Mouse (Mus musculus) midbrain, embryonic 10.5 days (tissue): Measurements from ENCODE around the gene Tenm2. TPM values are rescaled to one million over a fixed set of nuclear protein-coding genes. Genes with fewer than 3 reads are reported as not detected.
A peak's percentile ranks its signal among the peaks of the same experiment; 100 is the strongest.

ENCODE experiments used
- DNase-seq: peaks from one replicate; pipeline ENCODE4 v3.0.0-alpha.2; 2017; ENCODE audit warnings: low spot score
- H3K27ac ChIP-seq: fragments of 300-500 bp; sonication (generic); replicated peaks from 2 replicates; pipeline ENCODE4 v1.5.1; 2016; ENCODE audit warnings: mild to moderate bottlenecking
- H3K27me3 ChIP-seq: fragments of 300-500 bp; sonication (generic); 2 replicates; pipeline ENCODE4 v1.6.1; 2016; ENCODE audit warnings: low read depth, mild to moderate bottlenecking; ENCODE audit not compliant: poor library complexity, severe bottlenecking
- H3K36me3 ChIP-seq: fragments of 300-500 bp; sonication (generic); 2 replicates; pipeline ENCODE4 v1.6.1; 2016; ENCODE audit warnings: mild to moderate bottlenecking, moderate library complexity
- H3K4me1 ChIP-seq: fragments of 300-500 bp; sonication (generic); 2 replicates; pipeline ENCODE4 v1.6.1; 2016
- H3K4me3 ChIP-seq: fragments of 300-500 bp; sonication (generic); 2 replicates; pipeline ENCODE4 v1.5.1; 2016; ENCODE audit warnings: mild to moderate bottlenecking, moderate library complexity
- H3K9me3 ChIP-seq: fragments of 300-500 bp; sonication (generic); replicated peaks from 2 replicates; pipeline ENCODE4 v1.6.1; 2016; ENCODE audit warnings: mild to moderate bottlenecking
- WGBS: fragments of 180-500 bp; shearing (Covaris S2); methylation state at CpG from one replicate; pipeline ENCODE4 v1.1.7; 2016; 5-methylcytosine and 5-hydroxymethylcytosine counted together
- polyA plus RNA-seq: library from polyadenylated mRNA; unstranded; fragments of >200 nt; fragmentation: Nextera tagmentation; extraction: Ambion mirVana; gene quantifications from 2 replicates; pipeline ENCODE4 v1.2.1, GENCODE M21; 2016

Tenm2 gene
- polyA plus RNA-seq, 1 experiment from 2014 or later: 4.2 TPM

DNA sequence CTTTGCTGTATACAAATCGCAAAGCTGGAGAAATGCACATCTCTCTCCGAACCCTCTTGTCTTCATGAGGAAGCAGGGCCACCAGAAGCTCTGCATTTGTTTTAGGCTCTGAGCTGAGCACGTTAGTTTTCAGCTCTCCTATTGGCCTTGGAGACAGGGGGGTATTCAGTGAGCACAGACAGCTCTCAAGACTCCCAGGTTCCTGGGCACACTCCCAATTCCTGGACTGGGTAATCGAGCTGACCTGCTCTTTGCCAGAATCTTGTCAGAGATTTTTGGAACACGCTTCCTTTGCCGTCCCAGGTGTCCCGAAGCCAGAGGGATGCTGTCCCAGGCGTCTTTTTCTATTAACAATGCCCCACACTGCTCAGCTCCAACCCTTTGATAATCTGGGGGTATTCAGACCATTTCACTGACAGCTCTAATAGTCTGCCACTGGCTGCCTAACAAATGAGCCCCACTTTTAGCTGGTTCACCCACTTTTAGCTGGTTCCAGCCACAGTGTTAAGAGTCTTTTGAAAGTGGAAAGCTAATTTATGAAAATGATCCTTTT is 1161.7 kb downstream of the Tenm2 start:
- no peaks in the 10 kb centered on the region for H3K9me3 ChIP-seq
- no peak overlapping the region for H3K27ac ChIP-seq
- WGBS: 74% methylated on average over 8 of the region's 8 CpGs
- no peak overlapping the region for H3K4me3 ChIP-seq
- peaks cover 43% of the 10 kb centered on the region for H3K27me3 ChIP-seq
- no peak for DNase-seq
- no peaks in the 10 kb centered on the region; the same call in 1 of the 2 replicates for H3K36me3 ChIP-seq
- peaks cover 8% of the 10 kb centered on the region for H3K4me1 ChIP-seq

- no peak for DNase-seq
- H3K4me3 ChIP-seq: no peak overlapping the region
- H3K27ac ChIP-seq: no peak overlapping the region
- H3K36me3 ChIP-seq: no peaks in the 10 kb centered on the region; the same call in 1 of the 2 replicates
- peaks cover 35% of the 10 kb centered on the region for H3K27me3 ChIP-seq
- WGBS: 84% methylated on average over 8 of the region's 8 CpGs
- peaks cover 6% of the 10 kb centered on the region; the same call in 1 of the 2 replicates for H3K4me1 ChIP-seq
- no peaks in the 10 kb centered on the region for H3K9me3 ChIP-seq
Measured at GRCm38 (mm10) chr11:36073074-36073818, 1162.5 kb downstream of the Tenm2 start.

- 87% methylated on average over 5 of the region's 5 CpGs for WGBS
- H3K9me3 ChIP-seq: no peaks in the 10 kb centered on the region
- H3K4me3 ChIP-seq: no peak overlapping the region
- no peak overlapping the region for H3K27ac ChIP-seq
- H3K4me1 ChIP-seq: peaks cover 6% of the 10 kb centered on the region; the same call in 1 of the 2 replicates
- no peaks in the 10 kb centered on the region; the same call in 1 of the 2 replicates for H3K36me3 ChIP-seq
- H3K27me3 ChIP-seq: peaks cover 34% of the 10 kb centered on the region; the same call in 1 of the 2 replicates
- DNase-seq: no peak
Measured at GRCm38 (mm10) chr11:36072646-36073045, 1163.1 kb downstream of the Tenm2 start.

- peaks cover 34% of the 10 kb centered on the region; the same call in 1 of the 2 replicates for H3K27me3 ChIP-seq
- WGBS: 57% methylated on average over 9 of the region's 9 CpGs
- no peak for DNase-seq
Measured at GRCm38 (mm10) chr11:36072038-36072437, 1163.7 kb downstream of the Tenm2 start.

DNA sequence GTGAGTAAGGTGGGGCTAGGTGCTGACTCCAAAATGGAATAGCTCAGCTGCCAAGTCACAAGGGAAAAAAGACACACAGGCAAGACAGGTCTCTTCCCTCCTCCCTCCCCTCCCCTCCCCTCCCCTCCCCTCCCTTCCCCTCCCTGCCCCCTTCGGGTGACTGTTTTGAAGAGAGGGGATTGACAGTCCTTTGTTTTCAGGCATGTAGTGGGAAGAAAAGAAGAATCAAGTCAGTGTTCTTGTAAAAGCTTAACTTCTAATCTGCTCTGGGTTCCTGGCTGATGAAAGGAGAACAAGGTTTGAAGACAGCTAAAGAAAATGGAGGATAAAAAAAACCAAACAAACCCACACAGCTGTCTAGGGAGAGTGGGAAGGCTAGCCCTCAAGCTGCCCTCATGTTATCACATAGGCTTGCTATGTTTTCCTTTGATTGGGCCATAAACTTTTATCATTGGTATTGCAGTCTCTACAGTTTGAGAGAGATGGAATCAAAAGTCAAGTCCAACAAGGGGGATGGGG is 1176.4 kb downstream of the Tenm2 start:
- peaks cover 26% of the 10 kb centered on the region for H3K4me1 ChIP-seq
- peaks cover 100% of the 10 kb centered on the region for H3K27me3 ChIP-seq
- peak; percentile 27 for DNase-seq
- no peaks in the 10 kb centered on the region for H3K9me3 ChIP-seq
- no peak overlapping the region for H3K27ac ChIP-seq
- 14% methylated on average over 1 of the region's 1 CpGs for WGBS
- peaks cover 3% of the 10 kb centered on the region; the same call in 1 of the 2 replicates for H3K36me3 ChIP-seq
- no peak overlapping the region for H3K4me3 ChIP-seq

More at GRCm38 (mm10) chr11:36072038-36072437, 1163.7 kb downstream of the Tenm2 start:
- H3K4me1 ChIP-seq: peaks cover 6% of the 10 kb centered on the region; the same call in 1 of the 2 replicates
- no peaks in the 10 kb centered on the region; the same call in 1 of the 2 replicates for H3K36me3 ChIP-seq
- H3K4me3 ChIP-seq: no peak overlapping the region
- H3K9me3 ChIP-seq: no peaks in the 10 kb centered on the region
- no peak overlapping the region for H3K27ac ChIP-seq

DNA sequence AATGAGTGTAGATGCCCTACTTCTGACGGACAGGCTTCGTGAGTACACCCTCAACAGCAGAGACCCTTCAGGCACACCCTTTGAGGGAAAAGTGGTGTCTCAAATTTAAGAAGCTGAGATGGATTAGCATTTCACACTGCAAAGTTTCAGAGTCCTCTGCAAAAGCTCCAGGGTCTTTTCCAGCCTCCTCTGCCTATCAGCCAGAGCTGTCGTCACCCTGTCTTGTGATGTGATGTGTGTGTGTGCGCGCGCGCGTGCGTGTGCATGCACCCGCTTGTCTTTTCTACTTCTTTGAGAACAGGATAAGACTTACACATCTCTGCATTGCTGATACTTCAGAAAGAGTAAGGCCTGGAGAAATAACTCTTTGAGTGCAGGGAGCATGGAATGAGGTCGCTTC is 1179.2 kb downstream of the Tenm2 start:
- Histone ChIP-seq H3K36me3 (no peaks in the 10 kb centered on the region), H3K27me3 (peaks cover 96% of the 10 kb centered on the region), H3K27ac (no peak overlapping the region), H3K4me3 (no peak overlapping the region), H3K4me1 (peaks cover 29% of the 10 kb centered on the region), H3K9me3 (no peaks in the 10 kb centered on the region)
- WGBS: 90% methylated on average over 11 of the region's 11 CpGs
- DNase-seq: no peak

DNA sequence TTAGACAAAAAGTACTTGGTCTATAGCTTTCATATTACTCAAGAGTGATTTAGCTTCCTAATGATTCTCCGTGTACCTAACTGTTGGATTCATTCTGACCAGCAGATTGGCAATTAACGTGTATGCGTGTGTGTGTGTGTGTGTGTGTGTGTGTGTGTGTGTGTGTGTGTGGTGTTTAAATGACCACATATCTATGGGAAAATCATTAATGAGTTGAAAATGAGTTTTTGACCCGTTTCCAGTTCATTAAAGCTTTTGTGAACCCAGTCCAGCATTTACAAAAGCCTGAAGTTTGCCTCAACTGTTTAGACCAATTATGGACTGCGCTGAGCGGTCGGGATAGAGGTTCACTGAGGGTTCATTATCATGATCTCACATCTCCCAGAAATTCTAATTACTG is 1181.4 kb downstream of the Tenm2 start:
- Histone ChIP-seq H3K36me3 (no peaks in the 10 kb centered on the region), H3K27me3 (peaks cover 92% of the 10 kb centered on the region), H3K4me3 (no peak overlapping the region), H3K4me1 (peaks cover 19% of the 10 kb centered on the region), H3K9me3 (no peaks in the 10 kb centered on the region), H3K27ac (no peak overlapping the region)
- DNase-seq: no peak
- 84% methylated on average over 7 of the region's 7 CpGs for WGBS

DNA sequence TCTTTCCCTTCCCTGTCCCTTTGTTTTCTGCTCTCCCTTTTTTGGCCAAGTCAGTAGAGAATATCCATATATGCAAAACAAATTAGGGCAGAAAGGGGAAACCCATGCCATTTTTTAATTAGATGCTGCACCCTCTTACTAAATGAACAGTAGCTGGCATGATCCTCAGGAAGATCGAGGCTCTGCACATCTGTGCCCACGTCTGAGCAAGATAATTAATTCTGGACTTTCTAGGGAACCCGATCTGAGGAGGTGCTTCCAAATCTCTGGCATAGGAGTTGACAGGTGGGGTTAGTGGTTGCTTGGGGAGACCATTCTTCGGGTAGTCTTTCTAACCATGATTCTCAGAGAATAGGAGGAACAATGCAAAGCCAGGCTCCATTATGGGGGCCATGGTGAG is 1182.3 kb downstream of the Tenm2 start:
- peaks cover 10% of the 10 kb centered on the region for H3K4me1 ChIP-seq

GRCm38 (mm10) chr11:36052598-36052997 is 1183.2 kb downstream of the Tenm2 start:
- Histone ChIP-seq H3K27me3 (peaks cover 92% of the 10 kb centered on the region), H3K9me3 (no peaks in the 10 kb centered on the region), H3K27ac (no peak overlapping the region), H3K36me3 (no peaks in the 10 kb centered on the region), H3K4me3 (no peak overlapping the region), H3K4me1 (peaks cover 8% of the 10 kb centered on the region; the same call in 1 of the 2 replicates)
- WGBS: 55% methylated on average over 2 of the region's 2 CpGs
- DNase-seq: no peak

More for the DNA sequence above, 1182.3 kb downstream of the Tenm2 start:
- Histone ChIP-seq H3K27ac (no peak overlapping the region), H3K36me3 (no peaks in the 10 kb centered on the region), H3K4me3 (no peak overlapping the region), H3K27me3 (peaks cover 92% of the 10 kb centered on the region), H3K9me3 (no peaks in the 10 kb centered on the region)
- WGBS: 67% methylated on average over 4 of the region's 4 CpGs
- no peak for DNase-seq

DNA sequence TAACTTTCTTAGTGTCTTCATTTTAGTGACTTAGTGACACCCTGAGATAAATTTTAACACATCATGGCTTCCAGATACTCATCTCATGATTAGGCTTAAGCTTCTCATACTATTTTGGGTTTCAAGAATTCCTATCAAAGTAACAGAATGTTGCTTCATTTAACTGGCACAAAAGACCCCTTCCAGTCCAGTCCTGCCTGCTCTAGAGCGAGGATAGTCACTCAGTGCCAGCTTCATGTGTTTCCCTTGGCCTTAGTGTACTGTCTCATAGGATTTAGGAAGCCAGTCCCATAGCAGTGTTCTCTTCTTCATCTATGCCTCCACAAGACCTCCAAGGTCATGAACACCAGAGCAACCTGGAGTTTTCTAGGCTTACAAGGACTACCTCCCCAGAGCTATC is 1183.7 kb downstream of the Tenm2 start:
- Histone ChIP-seq H3K27me3 (peaks cover 92% of the 10 kb centered on the region), H3K27ac (no peak overlapping the region), H3K4me3 (no peak overlapping the region), H3K36me3 (peaks cover 3% of the 10 kb centered on the region), H3K9me3 (no peaks in the 10 kb centered on the region), H3K4me1 (peaks cover 8% of the 10 kb centered on the region; the same call in 1 of the 2 replicates)
- DNase-seq: no peak
- 84% methylated on average over 1 of the region's 1 CpGs for WGBS

DNA sequence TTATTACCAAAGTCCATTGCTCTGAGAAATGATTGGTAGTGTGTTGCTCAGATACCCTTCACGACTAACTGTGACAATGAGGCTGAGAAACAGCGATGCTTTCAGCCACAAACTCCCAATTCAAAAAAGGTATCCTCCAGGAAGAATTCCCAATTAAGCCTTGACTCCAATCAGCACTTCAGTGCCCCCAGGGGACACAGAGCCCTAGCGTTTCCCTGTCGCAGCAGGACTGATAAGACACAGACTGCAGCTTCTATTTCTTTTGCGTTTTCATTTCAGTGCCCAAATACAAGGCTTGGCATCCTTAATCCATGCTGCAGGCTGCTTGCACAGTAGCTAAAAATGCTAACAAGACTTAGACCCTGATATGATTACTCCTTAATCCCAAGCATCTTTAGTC is 1186.2 kb downstream of the Tenm2 start:
- peaks cover 77% of the 10 kb centered on the region for H3K27me3 ChIP-seq
- H3K4me3 ChIP-seq: no peak overlapping the region
- H3K27ac ChIP-seq: no peak overlapping the region
- H3K9me3 ChIP-seq: no peaks in the 10 kb centered on the region
- DNase-seq: no peak
- peaks cover 9% of the 10 kb centered on the region for H3K36me3 ChIP-seq
- 39% methylated on average over 5 of the region's 5 CpGs for WGBS
- H3K4me1 ChIP-seq: peaks cover 11% of the 10 kb centered on the region

DNA sequence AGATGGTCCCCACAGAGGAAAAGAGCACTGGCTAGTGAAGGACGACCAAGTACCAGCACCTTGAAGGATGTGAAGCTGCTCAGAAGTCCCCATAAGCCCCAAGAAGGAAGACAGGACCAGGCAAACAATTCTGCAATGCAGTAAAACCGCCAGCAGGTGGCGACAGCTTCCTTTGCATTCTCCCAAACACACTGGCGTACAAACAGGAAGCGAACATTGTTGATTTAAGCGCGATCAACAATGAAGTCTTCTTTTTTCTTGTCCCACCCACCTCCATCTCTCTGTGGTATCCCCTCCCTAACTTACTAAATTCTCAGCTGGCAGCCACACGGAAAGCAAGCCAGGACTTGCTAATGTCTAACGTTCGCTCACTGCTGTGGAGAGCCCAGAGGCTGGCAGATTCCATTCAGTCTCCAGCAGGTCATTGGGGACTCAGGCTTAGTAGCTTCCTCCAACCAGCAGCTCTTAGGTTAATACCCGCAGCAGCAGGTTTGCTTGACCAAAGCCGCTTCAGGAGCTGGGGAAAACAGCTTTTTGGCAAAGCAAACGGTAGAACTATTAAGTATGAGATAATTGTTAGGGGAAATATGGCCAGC is 1190.0 kb downstream of the Tenm2 start:
- peak overlapping the region; percentile 60 for H3K4me3 ChIP-seq
- peak; percentile 85 for DNase-seq
- WGBS: 2% methylated on average over 13 of the region's 13 CpGs
- H3K9me3 ChIP-seq: no peaks in the 10 kb centered on the region
- H3K36me3 ChIP-seq: peaks cover 9% of the 10 kb centered on the region
- H3K4me1 ChIP-seq: peaks cover 8% of the 10 kb centered on the region
- H3K27me3 ChIP-seq: peaks cover 60% of the 10 kb centered on the region
- H3K27ac ChIP-seq: peak overlapping the region; percentile 86
